Mouse (Mus musculus): ENCODE measurements around the gene Ankrd31.
"Not testable (repeated sequence)": the region's sequence is repeated elsewhere in the genome, so short reads cannot be mapped to it uniquely, and the experiment has no call there.

The Ankrd31 gene

DNA sequence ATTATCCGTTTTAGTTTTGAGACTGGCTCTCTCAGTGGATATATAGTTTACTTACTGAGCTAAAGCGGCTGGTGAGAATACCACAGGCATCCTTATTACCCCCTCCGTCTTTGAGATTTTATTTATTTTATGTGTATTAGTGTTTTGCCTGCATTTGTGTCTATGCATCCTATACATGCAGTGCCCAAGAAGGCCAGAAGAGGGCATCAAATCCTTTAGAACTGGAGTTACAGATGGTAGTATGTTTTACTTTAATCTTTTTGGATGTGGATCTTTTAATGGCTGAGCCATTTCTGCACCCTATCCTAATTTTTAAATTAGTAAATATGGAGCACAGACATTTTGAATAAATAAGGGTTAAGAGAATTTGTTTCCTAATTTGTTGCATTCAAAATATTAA lies 107.1 kb downstream of the Ankrd31 start:
- DNase-seq (ENCODE audit: low read depth), result peak; percentile 84

DNA sequence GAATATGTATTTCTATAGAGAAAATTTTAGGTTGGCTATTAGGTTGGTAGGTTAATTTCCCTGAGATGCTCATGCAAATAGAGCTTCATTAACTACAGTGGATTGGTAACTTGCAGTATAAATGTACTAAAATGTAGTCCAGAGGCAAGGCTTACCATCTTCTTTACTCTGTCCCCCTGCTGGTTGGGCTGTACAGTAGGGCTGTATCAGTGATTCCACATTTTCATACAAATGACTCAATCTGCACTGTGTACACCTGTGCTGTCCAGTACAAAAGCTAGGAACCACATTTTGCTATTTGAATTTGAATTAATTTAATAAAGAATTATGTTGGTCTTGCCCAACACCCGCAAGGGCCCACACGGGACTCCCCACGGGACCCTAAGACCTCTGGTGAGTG lies 111.1 kb downstream of the Ankrd31 start:
- DNase-seq (ENCODE audit: low read depth), result no peak

DNA sequence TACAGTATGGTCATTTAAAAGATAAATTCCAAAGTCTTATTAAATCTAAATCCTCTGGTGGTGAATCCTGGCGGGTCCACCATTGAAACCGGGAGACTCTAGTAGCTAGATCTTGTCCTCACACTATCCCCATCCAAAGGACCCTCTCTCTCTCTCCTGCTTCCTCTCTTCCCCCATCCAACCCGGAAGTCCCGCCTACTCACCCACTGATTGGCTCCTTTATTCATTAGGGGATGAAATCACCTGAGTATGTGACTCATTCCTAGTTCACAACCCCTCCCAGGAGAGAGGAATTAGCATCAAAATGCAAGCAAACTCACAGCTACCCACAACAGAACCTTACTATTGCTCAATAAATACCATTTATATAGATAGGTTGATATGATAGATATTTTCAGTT lies 122.7 kb downstream of the Ankrd31 start:
- DNase-seq (ENCODE audit: low read depth), result no peak

DNA sequence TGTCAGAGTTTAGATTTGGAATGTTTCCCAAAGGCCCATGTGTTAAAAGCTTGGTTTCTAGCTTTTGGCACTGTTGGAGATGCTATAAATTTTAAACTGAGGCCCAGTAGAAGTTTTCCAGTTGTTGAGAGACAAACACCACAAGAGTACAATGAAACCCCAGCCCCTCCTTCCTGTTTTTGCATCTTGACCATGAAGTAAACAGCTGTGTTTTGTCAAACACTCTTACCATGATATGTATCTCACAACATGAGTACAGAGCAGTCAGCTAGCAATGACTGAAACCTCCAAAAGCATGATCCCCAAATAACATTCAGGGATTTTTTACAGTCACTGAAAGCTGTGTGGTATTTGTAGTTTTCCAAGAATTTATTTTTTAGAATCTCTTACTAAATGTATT lies 126.0 kb downstream of the Ankrd31 start:
- no peak for DNase-seq (ENCODE audit: low read depth)

DNA sequence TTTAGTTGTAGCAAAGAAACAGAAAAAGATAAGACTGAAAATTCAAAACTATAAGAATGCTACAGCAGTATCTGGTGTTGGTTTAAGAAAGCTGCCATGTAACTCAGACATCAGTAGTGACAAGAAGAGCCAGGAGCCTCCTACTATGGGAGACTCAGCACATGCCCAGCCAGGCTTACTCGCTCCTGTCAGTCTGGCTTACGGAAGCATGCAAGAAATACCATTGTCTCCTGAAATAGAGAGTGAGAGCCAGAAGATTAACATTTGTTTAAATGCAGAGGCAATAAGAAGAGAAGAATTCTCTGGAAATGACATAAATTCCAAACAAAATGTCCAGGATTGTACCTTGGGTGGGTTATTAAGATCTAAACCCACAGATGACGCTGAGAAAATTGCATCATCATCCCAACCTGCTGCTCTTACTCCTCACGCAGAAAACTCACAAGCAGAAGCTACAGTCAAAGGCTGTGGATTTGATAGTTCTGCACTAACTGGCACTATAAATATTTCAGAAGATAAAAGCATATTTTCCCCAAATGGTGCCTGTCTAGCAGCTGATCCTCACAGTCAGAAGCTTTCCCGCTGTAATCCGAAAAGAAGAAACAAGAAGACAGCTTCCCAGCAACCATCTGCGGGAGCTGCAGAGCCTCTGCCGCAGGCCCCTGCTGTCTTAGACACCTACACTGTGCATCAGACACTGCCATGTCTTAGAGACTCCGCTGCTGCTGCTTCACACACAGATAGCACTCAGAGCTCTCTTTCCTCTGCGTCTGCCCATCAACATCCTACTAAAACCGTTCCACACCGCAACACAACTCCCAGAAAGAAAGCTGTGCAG lies 130.4 kb downstream of the Ankrd31 start:
- DNase-seq (ENCODE audit: low read depth), result no peak

DNA sequence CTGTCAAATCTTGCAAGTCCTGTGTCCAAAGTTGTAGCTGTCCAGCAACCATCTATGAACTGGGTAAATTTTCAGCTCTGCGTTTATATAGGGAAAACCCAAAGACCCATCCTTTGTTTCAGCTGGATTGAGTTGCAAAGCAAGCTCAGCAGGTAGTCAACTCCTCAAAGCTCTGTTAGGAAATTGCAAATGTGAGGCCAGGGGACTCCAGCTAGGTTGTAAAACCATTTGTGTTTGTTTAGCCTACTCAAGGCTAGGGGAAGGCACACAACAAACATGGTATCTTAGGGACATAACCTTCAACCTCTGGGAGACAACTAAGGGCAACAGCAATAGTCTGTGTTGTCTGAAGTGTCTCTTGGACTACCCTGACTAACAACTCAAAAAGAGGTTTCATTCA lies 136.5 kb downstream of the Ankrd31 start:
- no peak for DNase-seq (ENCODE audit: low read depth)

DNA sequence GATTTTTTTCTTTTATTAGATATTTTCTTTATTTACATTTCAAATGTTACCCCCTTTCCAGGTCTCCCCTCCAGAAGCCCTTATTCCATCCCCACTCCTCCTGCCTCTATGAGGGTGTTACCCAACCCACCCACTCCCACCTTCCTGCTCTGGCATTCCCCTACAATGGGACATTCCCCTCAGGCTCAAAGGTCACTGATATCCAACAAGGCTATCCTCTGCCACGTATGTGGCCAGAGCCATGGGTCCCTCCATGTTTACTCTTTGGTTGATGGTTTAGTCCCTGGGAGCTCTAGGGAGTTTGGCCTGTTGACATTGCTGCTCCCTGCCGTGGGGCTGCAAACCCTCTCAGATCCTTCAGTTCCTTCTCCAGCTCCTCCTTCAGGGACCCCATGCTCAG lies 141.9 kb downstream of the Ankrd31 start:
- DNase-seq (ENCODE audit: low read depth), result no peak

DNA sequence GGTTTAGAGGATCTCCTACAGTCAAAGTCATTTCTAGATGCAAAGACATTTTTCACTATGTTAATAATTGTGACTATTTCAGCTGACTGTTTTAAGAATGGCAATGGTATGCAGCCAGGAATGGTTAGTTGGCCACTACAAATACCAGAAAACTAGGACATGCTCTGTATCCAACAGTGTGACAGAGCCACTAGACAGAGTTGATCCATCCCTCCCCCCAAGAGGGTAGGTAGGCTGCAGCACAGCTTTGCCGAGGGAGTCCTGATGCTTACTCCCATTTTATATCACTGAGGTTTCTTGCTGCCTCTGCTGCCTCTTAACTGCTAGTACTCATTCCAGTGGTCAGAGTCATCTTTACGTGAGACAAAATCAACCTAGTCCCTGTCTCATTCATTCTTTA lies 147.1 kb downstream of the Ankrd31 start:
- DNase-seq (ENCODE audit: low read depth), result no peak

DNA sequence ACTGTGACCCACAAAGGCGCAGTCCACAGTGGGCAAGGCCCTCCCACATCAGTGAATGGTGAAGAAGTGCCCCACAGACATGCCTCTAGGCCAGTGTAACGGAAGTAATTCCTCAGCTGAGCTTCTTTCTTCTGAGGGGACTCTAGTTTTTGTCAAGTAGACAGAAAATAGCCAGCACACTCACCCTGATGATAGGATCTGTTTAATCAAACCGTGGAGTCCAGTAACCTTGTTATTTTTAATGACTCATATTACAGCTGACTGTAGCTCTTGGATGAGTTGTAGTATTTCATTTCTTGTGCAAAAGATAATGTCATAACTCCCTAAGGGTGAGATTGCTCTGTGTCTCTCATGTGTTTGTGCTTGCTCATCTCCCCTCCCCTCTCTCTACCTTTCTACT lies 158.6 kb downstream of the Ankrd31 start:
- no peak for DNase-seq (ENCODE audit: low read depth)

DNA sequence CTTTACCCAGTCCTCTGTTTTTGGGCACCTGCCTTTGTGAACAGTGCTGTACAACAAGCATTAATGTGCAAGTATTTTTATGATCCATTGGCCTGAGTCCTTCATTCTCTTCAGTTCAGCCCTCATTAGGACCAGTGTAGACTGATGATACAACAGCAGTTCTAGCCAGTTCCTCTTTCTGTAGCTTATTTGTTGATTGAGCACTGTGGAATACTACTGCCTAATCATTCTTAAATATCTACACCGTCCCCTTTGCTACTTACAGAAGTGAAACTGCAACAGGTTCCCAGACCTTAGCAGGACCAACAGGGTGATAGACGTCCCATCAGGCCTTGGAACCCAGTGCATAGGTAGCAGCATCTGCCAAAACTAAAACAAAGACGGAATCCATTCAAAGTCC lies 163.1 kb downstream of the Ankrd31 start:
- DNase-seq (ENCODE audit: low read depth), result no peak

DNA sequence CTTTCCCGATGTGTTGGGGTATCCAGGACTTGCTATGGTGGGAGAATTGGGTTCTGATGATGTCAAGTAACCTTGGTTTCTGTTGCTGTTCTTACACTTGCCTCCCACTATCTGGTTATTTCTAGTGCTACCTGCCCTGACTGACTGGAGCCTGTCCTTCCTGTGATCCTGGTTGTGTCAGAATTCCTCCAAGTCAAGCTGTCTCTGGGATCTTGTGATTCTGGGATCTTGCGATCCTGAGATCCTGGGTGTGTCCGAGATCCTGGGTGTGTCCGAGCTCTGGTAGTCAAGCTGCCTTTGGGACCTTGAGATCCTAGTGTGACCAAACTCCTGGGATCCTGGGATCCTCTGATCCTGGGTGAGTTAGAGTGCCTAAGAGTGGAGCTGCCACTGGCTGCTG lies 175.1 kb downstream of the Ankrd31 start:
- not testable (repeated sequence) for DNase-seq (ENCODE audit: low read depth)

DNA sequence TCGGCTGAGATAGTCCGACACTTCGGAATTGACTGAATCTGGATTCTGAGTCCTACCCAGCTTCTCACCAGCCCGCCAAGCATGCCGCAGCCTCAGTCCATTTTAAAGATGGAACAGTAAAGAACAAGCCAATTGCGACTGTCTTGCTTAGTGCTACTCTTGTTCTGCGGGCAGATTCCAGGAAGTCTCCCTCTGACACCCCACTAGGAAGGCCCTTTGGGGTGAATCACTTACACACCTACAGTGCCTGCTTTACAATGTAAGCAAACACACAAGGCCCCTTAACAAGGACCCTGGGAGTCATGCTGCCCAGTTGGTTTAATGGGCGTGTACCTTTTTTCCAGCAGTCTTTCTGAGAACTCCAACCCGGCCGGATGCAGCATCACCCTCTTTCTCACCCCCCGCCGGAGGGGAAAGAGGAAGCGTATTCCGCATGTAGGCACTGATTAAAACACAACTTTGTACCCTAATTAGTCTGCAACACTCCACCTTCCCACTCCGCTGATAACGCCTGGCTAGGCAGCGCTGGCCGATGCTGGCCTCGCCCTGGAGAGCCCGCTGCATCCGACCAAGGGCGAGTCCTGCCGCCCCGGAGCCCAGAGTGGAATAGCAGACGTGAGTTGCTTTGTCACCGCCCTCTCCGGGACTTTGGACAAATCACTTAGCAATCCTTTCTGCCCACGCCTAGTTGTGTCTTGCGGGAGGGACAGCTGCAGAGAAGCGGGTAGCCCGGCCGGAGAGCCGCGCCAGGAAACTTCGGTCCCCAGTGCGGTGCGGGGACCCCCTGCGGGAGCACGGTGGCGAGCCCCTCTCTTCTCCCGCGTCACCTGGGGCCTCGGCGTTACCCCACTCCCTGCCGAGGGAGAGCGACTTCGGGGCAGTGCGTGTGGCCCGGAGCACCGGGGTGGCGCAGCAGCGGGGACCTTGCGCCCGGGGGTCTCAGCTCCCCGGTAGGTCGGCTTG lies 176.2 kb downstream of the Ankrd31 start, which contains the start of gene Gcnt4:
TSS of gene Gcnt4 (plus strand) at position 691 of the 963 bp plus-strand sequence.
- DNase-seq (ENCODE audit: low read depth), result peak; percentile 45

DNA sequence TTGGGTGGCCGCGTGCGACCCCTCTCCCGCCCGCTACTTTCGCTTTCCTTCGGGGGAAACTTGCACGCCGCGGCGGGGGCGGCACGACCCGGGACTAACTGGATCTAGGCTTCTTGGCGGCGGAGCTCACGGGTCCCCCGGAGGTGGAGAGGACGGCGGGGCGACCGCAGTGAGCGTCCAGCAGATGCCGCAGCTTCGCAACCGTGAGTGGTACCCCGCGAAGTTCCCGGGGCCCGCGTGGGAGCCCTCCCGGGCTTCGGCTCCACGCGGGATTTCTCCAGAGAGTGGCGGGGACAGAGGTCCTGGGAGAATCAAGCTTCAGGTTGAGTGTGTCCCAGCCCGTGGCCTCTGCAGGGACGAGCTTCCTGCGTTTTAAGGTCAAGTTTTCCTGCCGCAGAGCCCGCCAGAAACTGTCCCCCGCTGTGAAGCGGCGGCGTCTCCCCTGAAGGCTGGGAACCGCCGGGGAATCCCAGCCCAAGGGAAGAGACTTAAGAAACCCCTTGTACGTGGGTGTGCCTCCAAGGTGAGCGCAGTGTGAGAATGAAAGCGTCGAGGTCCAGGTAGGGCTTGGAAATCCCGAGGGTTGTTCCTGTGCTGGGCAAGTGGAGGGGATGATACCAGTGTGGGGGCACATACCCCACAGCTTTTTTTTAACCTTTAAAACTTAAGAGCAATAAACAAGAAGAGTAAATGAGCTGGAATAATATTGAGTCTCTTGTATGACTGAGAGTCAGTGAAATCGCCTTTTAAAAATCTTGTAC lies 177.1 kb downstream of the Ankrd31 start:
- DNase-seq (ENCODE audit: low read depth), result peak; percentile 30

DNA sequence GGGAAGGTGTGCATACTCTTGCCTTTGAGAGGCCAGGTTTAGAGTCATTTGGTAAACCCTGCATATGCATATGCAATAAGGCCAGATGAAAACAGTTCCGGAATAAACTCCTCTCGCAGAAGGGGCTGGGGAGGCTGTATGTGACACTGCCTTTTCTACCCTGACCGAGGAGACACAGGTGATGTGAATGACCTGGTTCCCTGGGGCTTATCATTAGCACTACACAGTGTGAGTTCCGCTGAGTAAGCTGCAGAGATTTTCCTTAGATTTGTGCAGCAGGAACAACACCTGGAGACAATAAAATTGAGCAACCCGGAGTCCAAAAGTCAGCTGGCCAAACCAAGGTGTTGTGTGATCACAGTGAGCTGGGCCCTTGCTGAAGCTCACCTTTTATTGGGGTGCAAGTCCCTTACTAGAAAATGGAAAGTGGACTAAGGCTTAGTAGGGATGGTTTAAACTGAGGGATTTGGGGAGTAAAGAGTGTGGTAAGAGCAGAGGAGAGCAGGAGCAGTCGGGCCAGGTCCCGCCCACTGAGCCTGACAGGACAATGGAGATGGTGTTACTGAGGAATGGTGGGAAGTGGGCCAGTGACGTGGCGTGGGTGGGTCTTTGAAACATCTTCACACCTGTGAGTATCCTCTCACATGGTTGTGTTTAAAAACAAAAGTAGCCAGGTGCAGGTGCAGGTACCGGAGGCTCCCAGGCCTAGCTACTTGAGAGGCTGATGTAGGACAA lies 178.1 kb downstream of the Ankrd31 start:
- DNase-seq (ENCODE audit: low read depth), result no peak

DNA sequence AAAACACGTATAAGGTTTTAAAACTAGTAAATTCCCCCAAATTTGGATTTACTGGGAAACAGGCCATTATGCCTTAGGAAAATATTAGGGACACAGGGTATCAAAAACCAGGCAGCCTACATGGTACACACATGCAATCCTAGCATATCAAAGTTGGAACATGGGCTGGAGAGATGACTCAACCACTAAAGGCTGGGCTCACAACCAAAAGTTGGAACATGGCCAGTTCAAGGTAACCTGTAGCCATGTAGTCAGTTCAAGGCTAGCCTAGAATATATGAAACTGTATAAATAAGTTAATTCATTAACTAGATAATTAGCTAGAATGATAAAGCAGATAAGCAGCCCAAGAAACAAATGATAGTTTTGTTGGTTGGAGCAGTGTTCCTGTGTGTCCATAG lies 179.7 kb downstream of the Ankrd31 start:
- no peak for DNase-seq (ENCODE audit: low read depth)

DNA sequence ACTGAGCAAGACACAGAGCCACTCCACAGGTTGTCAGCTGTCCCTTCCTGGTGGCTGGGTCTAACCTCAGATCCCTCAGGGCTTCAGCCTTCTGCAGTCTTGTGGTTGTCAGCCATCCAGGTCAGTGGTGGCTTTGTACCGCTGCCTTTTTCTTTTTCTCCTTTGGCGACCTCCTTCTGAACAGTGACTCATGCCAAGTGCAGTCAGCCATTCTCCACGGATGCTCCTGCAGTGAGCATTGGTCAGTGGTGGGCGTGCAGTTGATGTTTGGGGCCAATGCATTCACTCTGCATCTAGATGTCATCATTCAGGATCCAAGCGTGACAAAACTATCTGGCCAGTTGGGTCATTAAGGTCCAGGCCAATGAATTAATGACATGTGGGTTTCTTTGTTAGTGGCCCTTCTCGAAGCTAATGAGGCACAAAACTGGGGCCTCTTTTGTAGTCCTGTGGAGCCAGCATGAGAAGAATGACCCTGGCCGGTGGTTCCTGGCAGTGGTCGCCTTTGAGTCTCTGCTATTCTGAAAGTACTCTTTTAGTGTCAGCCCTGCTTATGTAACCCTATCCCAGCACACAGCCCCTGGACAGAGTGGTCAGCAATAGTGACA lies 180.5 kb downstream of the Ankrd31 start:
- no peak for DNase-seq (ENCODE audit: low read depth)

DNA sequence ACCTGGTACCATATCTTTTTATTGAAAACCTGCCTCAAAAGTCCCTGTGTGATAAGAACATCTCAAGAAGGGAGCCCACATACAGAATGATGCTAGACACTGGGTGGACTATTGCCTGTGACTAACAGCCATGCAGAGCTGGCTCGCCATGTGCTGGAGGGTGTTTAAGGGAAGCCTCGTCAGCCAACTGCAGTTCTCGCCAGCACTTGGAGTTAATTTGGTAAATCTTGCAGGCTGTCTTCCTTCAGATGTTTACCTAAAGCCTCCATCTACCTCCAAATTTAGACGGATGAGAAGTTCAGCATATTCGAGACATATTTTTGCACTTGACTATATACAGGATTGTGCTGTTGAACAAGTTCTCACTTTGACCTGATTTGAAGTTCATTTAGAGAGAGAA lies 184.7 kb downstream of the Ankrd31 start:
- DNase-seq (ENCODE audit: low read depth), result no peak

DNA sequence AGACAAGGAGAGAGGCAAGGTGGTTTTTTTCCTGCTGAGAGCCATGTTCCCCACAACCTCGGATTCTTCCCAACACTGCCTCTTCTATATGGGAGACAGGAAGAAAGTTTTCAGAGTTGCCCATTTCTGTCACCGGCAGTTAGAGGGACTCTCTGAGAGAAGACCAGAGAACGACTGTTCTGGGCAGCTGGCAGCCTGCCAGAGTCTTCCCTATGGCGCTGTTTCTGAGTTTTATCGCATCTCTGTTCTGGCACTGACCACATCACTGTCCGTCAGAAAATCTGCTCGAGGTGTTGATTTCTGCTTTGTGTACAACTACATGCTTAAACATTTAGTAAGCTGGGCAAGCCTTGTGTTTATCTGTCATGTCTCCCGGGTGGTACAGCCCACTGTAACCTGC lies 185.3 kb downstream of the Ankrd31 start:
- no peak for DNase-seq (ENCODE audit: low read depth)

DNA sequence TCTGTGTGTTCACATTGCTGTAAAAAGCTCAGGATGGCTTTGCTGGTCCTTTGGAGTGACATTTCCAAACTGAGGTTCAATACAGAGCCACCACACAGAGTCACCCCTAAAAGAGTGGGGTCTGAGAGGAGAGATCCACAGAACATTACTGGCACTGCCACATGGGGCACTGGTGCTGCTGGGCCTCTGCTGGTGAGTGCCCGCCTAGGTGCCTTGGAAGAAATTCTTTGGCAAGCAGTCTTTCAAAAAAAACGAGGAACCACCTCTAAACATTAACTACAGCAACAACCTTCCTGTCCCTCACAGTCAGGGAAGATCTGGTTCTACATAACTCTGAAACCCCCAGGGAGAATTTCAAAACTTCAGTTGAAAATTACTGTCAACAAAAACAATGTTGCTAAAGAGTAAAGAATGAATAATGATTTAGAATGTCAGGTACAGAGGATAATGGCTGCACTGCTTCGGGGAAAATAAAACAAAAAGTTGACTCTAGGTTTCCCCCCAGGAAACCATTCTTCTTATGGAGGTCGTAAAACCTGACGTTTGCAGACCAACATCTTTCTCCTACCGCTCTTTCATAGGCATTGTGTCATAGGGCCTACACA lies 188.2 kb downstream of the Ankrd31 start:
- no peak for DNase-seq (ENCODE audit: low read depth)

DNA sequence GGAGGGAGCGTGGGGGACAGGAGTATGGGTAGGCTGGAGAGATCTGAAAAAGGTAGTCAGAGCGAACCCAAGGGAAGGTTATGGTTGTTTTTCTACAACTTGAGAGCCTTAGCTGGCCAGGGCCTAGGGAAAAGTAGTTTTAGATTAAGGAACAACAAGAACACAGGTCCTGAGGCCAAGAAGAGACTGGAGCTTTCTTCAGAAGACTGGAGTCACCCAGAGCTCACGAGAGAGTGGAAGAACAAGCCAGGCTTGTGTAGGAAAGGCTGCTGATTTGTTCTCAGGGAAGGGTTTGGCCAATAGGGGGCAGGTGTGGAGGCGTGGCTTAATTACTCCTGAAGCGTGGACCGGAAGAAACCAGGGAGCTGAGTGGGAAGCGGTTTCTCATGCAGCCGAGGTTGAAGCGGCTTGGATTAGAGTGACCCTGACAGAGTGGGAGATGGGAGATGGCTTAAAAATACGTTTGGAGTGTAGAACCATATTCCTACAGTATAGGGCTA lies 189.0 kb downstream of the Ankrd31 start:
- DNase-seq (ENCODE audit: low read depth), result no peak

Data from naive thymus-derived CD4-positive, alpha-beta T cell, adult 2 months (primary cell).